Mouse (Mus musculus) effector memory CD4-positive, alpha-beta T cell, adult 7 months (primary cell): Measurements from ENCODE around the gene Bbx. TPM values are rescaled to one million over a fixed set of nuclear protein-coding genes. Genes with fewer than 3 reads are reported as not detected.

Experiments used
- polyA plus RNA-seq: library from polyadenylated mRNA; unstranded; fragments of 100-300 nt; shearing (Covaris generic); gene quantifications from one replicate; pipeline ENCODE4 v1.2.1, GENCODE M21; 2017

Bbx gene
- 49.7 TPM for polyA plus RNA-seq

GRCm38 (mm10) chr16:50432062-50432878, at the start of gene Bbx:
TSS of gene Bbx (minus strand) at chr16:50432390.

Other genes with a start within 250 kb of the Bbx start
- not detected for gene Ccdc54, start 158.8 kb upstream of the Bbx start, polyA plus RNA-seq